Mouse (Mus musculus): ENCODE measurements around the gene Dapk2. TPM values are rescaled to one million over a fixed set of nuclear protein-coding genes. Genes with fewer than 3 reads are reported as not detected.

The Dapk2 gene
- total RNA-seq (2021): 1 to 10 TPM; 7.6 to 9.7 TPM
- long read RNA-seq, experiment 1, transcript Dapk2-201 (12 exons, 1,772 nt): major isoform, 12 of 13 reads
- long read RNA-seq, experiment 1, partial matches to known transcripts: 0 of 13 reads
- long read RNA-seq, experiment 1, other reads (novel, unspliced or antisense): 0 of 13 reads
- long read RNA-seq, experiment 2, transcript Dapk2-201 (12 exons, 1,772 nt): major isoform, 13 of 17 reads
- long read RNA-seq, experiment 2, partial matches to known transcripts: 0 of 17 reads
- long read RNA-seq, experiment 2, other reads (novel, unspliced or antisense): 4 of 17 reads

DNA sequence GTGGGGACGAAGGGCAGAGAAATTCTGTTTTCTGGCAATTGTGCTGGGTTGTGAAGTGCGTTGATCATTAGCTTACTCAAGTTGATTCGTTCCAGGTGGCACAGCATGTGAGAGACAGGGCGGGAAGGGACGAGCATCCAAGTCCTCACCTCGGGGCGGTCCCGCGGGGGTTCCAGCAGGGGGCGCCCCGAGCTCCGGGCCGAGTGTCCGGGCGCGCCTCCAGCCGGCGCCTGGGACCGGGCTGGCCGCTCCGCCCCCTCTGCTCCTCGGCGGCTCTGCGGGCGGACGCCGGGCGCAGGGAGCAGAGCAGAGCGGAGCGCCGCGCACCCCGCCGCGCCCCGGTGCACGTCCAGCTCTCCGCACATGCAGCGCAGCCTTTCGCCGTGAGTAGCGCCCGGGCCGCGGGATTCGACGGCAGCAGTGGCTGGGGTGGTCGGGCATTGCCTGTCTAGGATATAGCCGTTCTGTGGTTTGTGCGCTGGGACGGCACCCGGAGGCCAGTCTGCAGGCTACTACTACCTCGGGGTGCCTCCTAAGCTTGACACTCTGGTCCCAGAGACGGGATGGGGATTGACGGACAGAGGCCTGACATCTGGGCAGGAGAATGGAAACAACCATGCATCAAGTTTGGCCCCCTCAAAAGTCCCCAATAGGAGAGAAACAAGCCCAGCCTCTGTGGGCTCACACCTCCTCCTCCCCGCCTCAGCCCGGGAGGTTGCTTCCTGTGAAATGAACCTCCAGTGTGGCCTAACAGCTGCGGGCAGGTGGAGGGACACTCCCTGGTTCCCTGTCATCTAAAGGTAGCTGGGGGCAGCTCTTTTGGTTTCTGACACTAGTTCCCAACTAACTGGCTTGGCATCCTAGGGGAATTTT lies at the start of gene Dapk2:
Dapk2 (plus strand) TSS at position 266 of the 873 bp plus-strand sequence.
- DNase-seq (ENCODE audit: low spot score in 2 of 2): peak; percentile 76 to 78

DNA sequence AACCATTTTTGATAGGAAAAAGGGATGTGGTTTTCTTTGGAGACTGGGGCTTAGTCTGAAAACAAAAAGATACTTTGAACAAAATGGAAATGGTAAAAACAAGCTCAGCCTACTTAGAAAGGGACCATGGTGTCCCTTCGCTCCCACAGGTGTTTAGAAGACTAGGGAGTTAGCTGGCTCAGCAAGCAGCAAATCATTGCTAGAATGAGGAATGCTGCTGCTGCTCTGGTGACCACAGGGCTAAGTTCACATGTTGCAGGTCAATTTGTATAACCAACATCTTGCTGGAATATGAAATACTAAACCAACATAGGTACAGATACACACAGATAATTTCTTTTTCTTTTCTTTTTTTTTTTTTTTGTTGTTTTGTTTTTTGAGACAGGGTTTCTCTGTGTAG lies 48.4 kb upstream of the Dapk2 start:
- no peak for DNase-seq (ENCODE audit: low spot score in 2 of 2)

DNA sequence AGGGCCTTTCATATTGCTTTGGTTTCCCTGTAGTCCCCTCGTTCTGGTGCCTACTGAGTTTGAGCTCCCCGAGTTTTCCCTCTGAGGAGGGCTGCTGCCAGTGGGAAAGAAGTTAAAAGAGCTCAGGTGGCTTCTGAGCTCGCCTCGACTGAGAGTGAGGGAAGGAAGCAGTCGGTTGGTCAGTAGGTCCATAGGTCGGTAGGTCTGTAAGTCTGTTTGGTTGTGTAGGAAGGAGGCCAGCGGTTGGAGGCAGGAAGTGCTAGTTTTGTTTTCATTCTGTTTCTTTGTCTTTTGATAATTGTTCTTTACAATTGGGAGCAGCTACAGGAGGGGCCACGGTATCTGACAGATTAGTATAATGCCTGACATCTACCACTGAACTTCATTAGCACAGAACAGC lies 47.9 kb upstream of the Dapk2 start:
- DNase-seq (ENCODE audit: low spot score in 2 of 2): no peak

DNA sequence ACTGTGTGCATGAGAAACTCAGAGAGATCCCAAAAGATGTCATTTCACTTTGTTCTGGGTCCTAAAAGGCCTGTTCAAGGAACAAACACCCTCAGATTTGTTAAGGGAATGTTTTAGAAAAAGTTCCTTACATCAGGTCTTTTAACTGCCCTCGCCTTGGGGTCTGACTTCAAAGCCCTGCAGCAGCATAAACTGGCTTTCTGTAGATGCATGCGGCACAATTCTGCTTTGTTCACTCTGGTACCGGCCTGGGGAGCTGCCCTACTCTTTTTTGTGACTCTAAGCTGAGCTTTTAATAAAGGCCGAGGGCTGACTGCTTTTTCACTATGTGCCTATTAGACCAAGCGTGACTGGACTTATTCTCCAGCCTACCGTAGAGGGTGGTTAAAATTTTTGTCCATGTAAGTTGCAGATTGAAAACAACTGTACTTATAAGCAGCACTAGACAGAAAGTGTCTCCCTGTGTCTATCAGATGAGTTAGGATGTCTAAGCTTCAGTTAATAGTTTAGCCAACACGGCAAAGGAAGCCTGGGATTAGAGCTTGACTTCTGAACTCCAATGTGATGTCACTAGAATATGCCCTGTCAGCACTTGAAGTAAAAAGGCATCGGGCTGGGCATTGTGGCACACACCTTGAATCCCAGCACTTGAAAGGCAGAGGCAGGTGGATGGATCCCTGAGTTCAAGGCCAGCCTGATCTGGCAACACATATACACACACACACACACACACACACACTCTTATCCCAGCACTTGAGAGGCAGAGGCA lies 47.2 kb upstream of the Dapk2 start:
- DNase-seq (ENCODE audit: low spot score in 2 of 2): no peak

DNA sequence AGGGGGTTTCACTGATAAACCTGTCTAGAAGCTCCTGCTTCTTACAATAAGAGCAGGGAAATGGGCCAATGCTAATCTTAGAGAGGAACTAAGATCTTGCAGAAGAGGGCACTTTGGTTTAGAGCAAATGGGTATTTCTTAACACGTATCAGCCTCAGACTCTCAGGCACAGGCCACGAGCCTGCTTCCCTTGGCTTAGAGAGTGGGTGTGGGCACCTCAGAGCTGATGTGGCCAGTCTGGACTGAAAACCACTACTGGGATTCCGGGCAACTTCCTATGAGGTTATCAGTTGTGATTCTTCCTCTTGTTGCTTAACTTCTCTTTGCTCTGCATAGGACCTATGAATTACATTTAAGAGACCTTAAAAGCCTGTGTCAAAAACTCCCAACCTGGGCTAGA lies 43.7 kb upstream of the Dapk2 start:
- no peak for DNase-seq (ENCODE audit: low spot score in 2 of 2)

DNA sequence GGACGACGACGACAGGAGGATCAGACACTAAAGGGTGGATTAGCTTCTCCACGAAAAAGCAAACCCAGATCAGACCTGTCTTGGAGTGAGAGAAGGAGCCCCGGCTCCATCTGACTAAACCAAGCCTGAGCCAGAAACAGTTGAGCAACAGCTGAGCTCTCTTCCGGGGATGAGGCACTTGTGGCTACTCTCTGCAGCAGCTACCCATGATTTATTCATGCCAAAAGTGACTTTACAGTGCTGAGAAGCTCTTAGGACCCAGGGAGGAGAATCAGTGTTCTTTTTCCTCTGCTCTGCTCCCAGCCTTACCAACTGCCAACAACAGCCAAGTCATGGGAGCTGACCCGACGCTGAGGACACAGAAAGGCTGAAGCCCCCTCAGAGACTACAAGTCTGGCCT lies 41.1 kb upstream of the Dapk2 start:
- no peak for DNase-seq (ENCODE audit: low spot score in 2 of 2)

DNA sequence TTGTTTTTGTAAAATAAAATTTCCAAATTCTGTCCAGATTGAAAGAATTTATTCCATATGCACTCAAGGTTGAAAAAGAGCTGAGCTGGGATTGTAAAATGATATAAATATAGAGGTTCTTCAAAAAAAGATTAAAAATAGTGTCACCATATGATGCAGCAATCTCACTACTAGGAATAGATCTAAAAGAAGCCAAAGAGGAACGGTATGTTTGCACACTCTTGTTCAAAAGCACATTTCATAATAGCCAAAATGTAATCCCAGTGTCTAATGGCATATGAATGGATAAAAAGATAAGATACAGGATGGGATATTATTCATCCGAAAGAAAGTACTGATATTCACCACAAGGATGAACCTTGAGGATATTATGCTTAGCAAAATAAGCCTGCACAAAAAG lies 38.5 kb upstream of the Dapk2 start:
- no peak for DNase-seq (ENCODE audit: low spot score in 2 of 2)

DNA sequence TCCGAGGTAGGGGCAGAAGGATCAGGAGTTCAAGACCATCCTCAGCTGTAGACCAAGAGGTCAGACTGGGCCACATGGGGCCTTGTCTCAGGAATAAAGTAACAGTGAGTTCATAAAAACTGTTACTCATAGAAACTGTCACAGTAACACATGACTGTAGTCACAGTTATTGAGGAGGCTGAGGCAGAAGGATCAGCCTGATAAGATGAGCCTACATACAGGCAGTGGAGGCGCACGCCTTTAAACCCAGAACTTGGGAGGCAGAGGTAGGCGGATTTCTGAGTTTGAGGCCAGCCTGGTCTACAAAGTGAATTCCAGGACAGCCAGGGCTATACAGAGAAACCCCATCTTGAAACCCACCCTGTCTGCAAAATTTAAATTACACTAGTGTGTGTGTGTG lies 37.9 kb upstream of the Dapk2 start:
- DNase-seq (ENCODE audit: low spot score in 2 of 2): no peak

DNA sequence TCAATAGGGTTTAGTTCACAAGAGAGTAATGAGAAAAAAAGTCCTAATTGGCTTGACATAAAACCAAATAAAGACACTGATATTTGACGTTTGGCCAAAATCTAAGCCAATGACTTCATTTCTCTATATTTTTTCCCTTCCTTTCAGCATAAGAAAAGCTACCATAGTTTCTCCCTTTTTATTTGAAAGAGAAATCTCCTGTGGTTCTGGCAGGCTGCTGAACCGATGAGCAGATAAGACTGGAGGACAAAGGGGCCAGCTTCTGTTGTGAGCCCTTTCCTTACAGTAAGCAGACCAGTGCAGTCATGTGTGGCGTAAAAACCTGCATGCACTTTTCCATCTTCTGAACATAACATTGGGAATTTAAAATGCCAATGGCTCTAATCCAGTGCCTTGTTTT lies 37.1 kb upstream of the Dapk2 start:
- DNase-seq (ENCODE audit: low spot score in 2 of 2): no peak

DNA sequence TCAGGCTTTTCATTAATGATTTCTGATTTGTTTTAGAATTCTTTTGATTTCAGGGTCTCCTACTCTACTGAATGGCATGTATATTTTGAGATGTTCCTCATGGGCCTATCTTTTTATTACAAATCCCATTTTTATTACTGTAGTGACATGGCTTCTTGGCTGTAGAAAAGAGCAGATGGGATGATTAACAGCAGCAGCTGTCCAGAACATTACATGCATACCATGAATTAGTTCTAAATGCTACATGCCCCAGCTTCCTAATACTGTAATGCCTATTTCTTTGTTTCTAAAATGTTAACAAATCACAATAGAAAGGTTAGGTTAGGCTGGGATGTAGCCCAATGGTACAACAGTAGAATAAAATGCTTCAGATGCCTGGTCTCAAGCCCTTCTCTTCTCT lies 36.6 kb upstream of the Dapk2 start:
- no peak for DNase-seq (ENCODE audit: low spot score in 2 of 2)

DNA sequence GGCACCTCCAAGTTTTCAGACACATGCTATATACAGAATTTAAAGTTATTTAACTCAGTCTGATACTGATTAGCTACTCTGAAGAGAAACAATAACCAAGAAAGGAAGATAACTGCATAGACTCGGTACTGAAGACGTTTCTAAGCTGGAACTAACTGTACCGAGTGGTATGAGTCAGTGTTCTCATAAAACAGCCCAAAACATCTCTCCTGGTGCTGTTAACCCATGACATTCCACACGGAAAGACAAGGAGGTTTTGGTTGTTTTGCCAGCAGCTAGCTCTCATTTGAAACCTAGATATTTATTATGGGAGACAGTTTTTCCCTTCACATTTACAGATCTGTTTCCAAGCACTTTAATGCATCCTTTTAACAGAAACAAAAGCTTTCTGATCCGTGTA lies 34.4 kb upstream of the Dapk2 start:
- no peak for DNase-seq (ENCODE audit: low spot score in 2 of 2)

DNA sequence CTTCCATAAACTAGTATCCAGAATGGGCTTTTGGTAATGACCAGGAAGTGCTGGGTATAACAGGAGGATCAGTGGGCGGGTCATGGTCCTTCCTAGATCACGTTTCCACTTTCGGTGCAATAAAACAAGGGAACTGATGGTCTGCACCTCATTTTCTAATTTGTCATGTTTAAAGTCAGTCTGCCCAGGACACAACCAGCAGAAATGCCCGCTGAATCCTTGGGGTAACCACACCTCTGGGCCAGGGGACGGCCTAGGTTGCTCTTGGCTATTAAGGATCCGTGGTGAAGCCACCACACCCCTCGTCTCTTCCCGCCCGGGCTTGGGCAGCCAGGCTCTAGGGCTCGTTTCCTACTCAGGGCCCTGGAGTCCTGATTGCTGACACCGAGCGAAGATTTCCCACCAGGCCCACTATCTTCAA lies 33.9 kb upstream of the Dapk2 start:
- peak in 1 of 2 experiments; percentile 6 for DNase-seq (ENCODE audit: low spot score in 2 of 2)

DNA sequence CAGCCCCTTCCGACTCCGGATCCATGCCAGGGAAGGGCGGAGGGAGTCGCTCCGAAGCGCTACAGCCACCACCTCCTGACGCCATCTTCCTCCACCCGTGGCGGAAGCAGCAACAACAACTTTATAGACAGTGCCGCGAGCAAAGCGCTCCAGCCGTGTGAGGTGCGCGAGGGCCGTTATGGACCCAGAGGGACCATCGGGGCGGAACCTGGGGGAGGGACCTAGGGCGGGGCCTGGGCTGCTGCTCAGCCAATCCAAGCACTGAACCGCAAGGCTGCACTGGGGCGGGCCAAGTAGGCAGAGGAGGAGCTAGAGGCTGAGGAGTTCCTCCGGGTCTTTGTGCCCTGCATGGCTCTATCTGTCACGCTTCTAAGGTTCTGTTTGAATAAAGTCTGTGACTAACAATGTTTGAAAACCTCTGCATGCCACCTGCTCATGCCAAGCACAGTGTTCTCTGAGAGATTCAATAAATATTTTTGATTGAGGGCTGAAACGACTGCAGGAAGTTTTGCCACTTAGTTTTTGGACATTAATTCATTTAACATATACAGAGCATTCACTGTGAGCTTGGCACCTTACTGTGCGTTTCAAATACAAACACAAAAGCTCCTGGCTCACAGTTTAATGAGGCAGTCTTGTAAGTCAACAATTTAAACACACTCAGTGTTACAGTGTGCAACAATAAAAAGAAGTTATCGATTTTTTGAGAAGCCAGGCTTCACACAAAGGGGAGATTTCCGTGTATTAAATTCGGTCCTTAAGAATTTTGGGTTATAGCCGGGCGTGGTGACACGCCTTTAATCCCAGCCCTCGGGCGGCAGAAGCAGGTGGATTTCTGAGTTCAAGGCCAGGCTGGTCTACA lies 33.1 kb upstream of the Dapk2 start:
- peak; percentile 91 to 95 for DNase-seq (ENCODE audit: low spot score in 2 of 2)

DNA sequence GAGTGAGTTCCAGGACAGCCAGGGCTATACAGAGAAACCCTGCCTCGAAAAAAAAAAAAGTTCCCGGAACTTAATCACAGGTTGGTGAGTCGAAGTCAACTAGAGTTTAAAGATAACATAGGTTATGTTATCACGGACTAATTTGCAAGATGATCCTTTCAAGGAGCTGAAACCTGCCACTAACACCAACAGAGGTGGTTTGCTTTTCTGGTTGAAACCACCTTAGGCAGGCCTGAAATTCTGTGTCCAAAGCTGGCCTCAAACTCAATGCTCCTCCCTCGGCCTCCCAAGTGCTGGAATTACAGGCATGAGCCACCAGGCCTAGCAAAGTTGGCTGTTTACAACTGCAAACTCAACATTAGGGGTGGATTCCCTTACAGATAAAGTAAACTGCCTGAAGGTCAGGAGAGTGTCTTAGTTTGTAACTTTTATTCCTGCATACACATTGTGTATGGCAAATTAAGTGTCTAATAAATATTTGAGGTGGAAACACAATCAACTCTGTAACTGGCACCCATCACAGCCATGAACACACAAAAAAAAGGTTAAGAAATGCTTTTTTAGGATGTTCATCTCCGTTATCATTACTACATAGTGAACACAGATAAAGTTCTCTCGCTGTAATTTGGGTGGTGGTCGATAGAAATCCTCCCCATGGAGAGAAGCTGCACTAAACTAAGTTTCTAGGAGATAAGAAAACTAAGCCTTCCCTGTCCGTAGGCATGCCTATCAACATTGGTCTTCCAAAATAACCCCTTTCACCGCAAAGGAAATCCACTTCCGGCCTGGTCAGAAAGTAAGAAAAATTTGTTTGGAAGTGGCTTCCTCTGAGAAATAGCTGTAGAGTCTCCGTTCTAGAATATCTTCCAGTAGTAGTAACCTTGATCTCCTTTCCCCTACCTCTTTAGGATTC lies 32.2 kb upstream of the Dapk2 start:
- no peak for DNase-seq (ENCODE audit: low spot score in 2 of 2)

DNA sequence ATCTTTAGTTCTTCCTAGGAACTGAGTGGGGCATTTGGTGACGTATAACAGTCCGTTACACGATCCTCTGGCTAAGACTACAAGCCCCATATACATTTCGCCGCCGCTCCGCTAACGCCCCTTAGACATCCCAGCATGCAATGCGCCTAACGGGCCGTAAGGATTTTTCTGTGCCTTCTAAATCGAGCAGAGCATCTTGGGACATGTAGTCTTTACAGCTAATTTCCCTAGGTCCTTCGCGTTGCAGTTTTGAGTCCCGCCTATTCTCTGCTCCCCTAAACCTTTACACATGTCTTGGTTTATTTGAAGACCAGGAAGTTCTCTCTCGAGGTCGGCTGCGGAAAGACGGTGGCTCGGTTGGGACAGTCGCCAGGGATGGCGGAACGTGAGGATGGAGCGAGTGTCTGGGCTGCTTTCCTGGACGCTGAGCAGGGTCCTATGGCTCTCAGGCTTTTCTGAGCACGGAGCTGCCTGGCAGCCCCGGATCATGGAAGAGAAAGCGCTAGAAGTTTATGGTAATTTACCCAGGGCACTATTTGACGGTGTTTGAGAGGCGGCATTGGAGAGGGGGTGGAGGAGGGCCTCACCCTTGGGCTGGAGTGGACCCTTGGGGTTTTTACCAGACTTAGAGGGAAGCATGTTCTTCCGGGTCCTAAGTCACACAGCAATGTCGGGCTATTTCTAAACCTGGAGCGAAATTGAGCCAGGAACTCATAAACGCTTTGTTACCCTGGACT lies 31.4 kb upstream of the Dapk2 start, which contains the start of the genes Snx1 and Ciao2a:
Snx1 (minus strand) TSS at position 132 of the 737 bp plus-strand sequence.
Ciao2a (plus strand) TSS at position 156 of the 737 bp plus-strand sequence.
- DNase-seq (ENCODE audit: low spot score in 2 of 2): peak; percentile 62 to 83

DNA sequence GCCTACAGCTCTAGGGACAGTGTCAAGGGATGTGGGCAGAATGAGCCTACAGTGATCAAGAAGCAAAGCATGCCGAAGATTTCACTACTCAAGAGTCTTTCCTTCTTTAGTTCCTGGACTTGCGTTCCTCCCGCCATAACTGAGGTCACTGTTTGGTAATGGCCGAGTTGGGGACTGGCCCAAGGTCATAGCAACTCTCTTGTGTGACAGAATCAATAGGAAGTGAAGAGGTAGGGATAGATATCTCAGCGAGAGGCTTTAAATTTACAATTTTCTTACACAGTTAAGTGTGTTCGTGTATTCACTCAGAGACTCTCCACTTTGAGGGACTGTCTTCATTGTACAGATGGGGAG lies 30.9 kb upstream of the Dapk2 start:
- DNase-seq (ENCODE audit: low spot score in 2 of 2): no peak

DNA sequence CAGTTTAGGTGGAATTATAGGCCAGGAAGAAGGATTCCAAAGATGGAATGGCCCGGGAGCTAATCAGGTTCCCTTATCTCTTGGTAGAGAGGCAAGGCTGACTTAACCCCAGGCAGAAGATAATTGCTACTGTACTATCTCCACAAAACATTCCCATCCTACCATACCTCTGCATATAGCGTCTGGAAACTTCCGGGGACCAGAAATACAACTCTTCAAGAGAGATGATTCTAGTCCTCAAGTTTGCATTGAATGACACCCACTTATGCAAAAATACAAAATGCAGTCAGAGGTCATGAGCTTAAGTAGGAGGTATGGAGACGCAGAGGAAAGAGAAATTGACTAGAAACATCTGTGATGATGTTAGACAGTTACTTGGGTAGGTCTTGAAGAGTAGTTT lies 30.1 kb upstream of the Dapk2 start:
- DNase-seq (ENCODE audit: low spot score in 2 of 2): no peak

DNA sequence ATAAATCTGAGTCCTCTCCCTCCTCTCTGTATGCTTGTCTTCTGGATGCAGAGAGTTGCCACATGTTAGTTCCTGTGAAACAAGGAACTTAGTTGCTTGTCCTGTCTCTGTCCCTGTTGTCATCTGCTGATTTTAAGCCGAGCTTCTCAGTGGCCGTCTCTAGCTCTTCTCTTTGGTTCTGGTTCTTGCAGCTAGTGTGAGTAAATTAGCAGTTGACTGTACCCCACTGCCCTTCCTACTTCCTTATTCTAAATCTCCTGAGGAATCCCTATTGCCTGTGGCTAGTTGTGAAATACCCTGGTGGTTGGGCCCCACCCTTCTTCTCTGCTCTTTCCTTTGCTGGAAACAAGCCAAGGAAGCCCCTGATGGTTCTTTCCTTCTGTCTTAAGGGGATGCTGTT lies 26.6 kb upstream of the Dapk2 start:
- DNase-seq (ENCODE audit: low spot score in 2 of 2): no peak

DNA sequence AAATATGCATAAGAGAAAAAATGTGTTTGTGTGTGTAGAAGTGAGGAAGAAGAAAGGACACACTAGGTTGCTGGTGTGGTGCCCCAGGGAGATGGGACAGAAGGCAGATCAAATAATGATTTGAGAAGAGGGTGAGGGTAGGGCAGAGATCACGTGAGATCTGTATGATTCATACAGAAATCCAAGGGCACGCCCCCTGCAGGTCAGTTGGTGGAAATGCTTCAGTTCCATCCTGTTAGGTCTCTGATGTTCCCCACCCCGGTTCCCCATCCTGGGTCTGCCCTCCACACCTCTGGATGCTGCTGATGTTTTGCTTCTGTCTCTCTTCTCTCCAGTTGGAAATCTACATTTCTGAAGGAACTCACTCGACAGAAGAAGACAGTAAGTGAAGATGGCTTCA lies 22.1 kb upstream of the Dapk2 start:
- no peak for DNase-seq (ENCODE audit: low spot score in 2 of 2)

All from adrenal gland, postnatal 4 days (tissue).